Mouse (Mus musculus): ENCODE results near the gene AF067061. TPM values are rescaled to one million over a fixed set of nuclear protein-coding genes. Genes with fewer than 3 reads are reported as not detected.
"Not testable (repeated sequence)": the region's sequence is repeated elsewhere in the genome, so short reads cannot be mapped to it uniquely, and the experiment has no call there.

AF067061 gene
- polyA plus RNA-seq, 1 experiment from 2014 or later = not detected

DNA sequence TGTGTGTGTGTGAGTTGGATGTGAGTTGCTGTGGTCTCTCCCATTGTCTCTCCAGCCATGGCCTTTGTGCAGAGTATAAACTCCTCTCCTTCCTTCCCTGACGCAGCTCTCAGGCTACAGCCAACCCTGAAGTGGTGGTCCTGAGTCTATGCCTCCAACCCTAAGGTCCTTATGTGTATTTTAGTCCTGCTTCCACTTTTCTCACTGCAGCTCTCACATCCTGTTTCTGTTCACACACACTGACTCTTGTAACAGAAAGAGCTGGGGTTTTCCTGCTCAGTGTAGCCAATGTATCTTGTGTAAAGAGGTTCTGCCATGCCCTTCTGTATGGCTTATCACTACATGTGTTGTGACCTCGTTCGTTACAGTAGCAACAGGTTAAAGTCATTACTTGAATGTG lies 3.2 kb upstream of the AF067061 start:
- H3K4me3 ChIP-seq (ENCODE audit: low read depth, low read length); H3K36me3 ChIP-seq (replicated peaks; ENCODE audit: insufficient read depth, low read length); DNase-seq; H3K4me1 ChIP-seq (ENCODE audit: insufficient read depth); H3K9me3 ChIP-seq (ENCODE audit: low read length); H3K27me3 ChIP-seq (ENCODE audit: insufficient read depth, low read length); H3K9ac ChIP-seq (replicated peaks); ATAC-seq; H3K4me2 ChIP-seq (ENCODE audit: low read depth, low read length): not testable (repeated sequence)
- 33% methylated on average over 3 of the region's 3 CpGs for WGBS (ENCODE audit: insufficient replicate concordance)
- peak overlapping the region; percentile 34; the same call in 1 of the 2 replicates for H3K27ac ChIP-seq (ENCODE audit: low read depth)

DNA sequence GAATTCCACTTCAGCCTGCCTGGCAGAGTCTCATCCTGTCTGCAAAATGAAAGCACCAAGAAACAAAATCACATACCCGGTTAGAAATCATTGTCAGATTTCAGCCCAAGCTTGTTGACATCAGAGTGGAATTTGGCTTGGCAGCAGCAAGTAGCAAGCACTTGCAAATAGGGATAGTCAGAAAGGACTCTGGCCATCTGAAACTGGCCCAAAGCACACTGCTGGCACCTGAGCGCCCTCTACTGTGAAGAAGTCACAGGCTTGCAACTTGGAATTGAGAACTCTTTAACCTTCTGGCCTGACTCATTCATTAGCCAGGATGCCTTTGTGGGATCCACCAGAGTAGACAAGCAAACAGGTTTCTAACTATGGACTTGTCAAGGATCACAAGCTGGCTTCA lies 14.9 kb downstream of the AF067061 start:
- H3K4me2 ChIP-seq (ENCODE audit: low read depth, low read length); H3K36me3 ChIP-seq (replicated peaks; ENCODE audit: insufficient read depth, low read length); DNase-seq; H3K27ac ChIP-seq (ENCODE audit: low read depth); H3K9me3 ChIP-seq (ENCODE audit: low read length); H3K4me3 ChIP-seq (ENCODE audit: low read depth, low read length); H3K27me3 ChIP-seq (ENCODE audit: insufficient read depth, low read length); H3K9ac ChIP-seq (replicated peaks); ATAC-seq; H3K4me1 ChIP-seq (ENCODE audit: insufficient read depth): not testable (repeated sequence)
- 33% methylated on average over 2 of the region's 2 CpGs for WGBS (ENCODE audit: insufficient replicate concordance)
- TF ChIP-seq CTCF (IDR thresholded peaks at IDR 0.05; ENCODE audit: low read depth) = peak; percentile 30

GRCm38 (mm10) chr13:120278784-120279183 lies 15.9 kb downstream of the AF067061 start:
- Histone ChIP-seq H3K4me2 (ENCODE audit: low read depth, low read length) (no peak overlapping the region), H3K27me3 (ENCODE audit: insufficient read depth, low read length) (no peaks in the 10 kb centered on the region), H3K4me3 (ENCODE audit: low read depth, low read length) (no peak overlapping the region), H3K9me3 (ENCODE audit: low read length) (no peaks in the 10 kb centered on the region), H3K36me3 (replicated peaks; ENCODE audit: insufficient read depth, low read length) (no peaks in the 10 kb centered on the region), H3K9ac (replicated peaks) (no peak overlapping the region), H3K4me1 (ENCODE audit: insufficient read depth) (no peaks in the 10 kb centered on the region), H3K27ac (ENCODE audit: low read depth) (no peak overlapping the region)
- ATAC-seq (no peak), DNase-seq (no peak)
- WGBS (ENCODE audit: insufficient replicate concordance) = 82% methylated on average over 9 of the region's 9 CpGs
- TF ChIP-seq EP300 (IDR thresholded peaks at IDR 0.05; ENCODE audit: low read depth) (no peak), CTCF (IDR thresholded peaks at IDR 0.05; ENCODE audit: low read depth) (peak; percentile 31; the same call in 1 of the 2 replicates)

- ATAC-seq (peak; percentile 15; the same call in 1 of the 2 replicates), DNase-seq (no peak)
- H3K36me3 ChIP-seq (replicated peaks; ENCODE audit: insufficient read depth, low read length) = no peaks in the 10 kb centered on the region
- H3K4me3 ChIP-seq (ENCODE audit: low read depth, low read length) = no peak overlapping the region
- H3K4me2 ChIP-seq (ENCODE audit: low read depth, low read length) = no peak overlapping the region
- H3K9ac ChIP-seq (replicated peaks) = no peak overlapping the region
- peak overlapping the region; percentile 62; the same call in 1 of the 2 replicates for H3K27ac ChIP-seq (ENCODE audit: low read depth)
- no peaks in the 10 kb centered on the region for H3K27me3 ChIP-seq (ENCODE audit: insufficient read depth, low read length)
- TF ChIP-seq EP300 (IDR thresholded peaks at IDR 0.05; ENCODE audit: low read depth) (no peak), CTCF (IDR thresholded peaks at IDR 0.05; ENCODE audit: low read depth) (no peak)
- WGBS (ENCODE audit: insufficient replicate concordance) = 24% methylated on average over 1 of the region's 1 CpGs
- no peaks in the 10 kb centered on the region for H3K9me3 ChIP-seq (ENCODE audit: low read length)
- no peaks in the 10 kb centered on the region for H3K4me1 ChIP-seq (ENCODE audit: insufficient read depth)
Measured at GRCm38 (mm10) chr13:120299324-120299894, 36.5 kb downstream of the AF067061 start.

DNA sequence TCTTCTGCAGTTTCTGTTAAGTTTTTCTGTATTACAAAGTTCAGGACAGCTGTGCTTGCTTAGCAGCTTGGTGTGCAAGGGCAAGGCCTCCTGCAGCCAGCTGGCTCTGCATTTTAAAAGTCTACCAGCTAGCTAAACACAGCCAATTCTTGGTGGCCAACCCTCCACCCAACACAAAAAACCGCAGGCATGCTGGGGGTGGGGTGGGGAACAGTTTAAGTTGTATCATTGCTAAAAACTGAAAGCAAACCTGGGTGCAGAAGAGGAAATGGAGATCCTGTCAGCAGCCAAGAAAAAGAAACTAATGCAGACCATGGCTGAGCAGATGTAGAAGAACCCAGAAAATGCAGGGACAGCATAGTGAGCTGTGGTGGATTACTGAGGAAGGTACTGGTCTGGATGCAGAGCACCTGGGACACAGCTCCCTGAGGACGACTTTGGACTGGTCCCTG lies 37.1 kb downstream of the AF067061 start, which contains the start of gene BC147527:
TSS of gene BC147527 (plus strand) at position 402 of the 452 bp plus-strand sequence.
- Histone ChIP-seq H3K36me3 (replicated peaks; ENCODE audit: insufficient read depth, low read length) (no peaks in the 10 kb centered on the region), H3K4me1 (ENCODE audit: insufficient read depth) (no peaks in the 10 kb centered on the region), H3K4me2 (ENCODE audit: low read depth, low read length) (no peak within 1 kb of the TSS), H3K9me3 (ENCODE audit: low read length) (no peaks in the 10 kb centered on the region), H3K9ac (replicated peaks) (no peak within 1 kb of the TSS), H3K27me3 (ENCODE audit: insufficient read depth, low read length) (no peaks in the 10 kb centered on the region), H3K4me3 (ENCODE audit: low read depth, low read length) (no peak within 1 kb of the TSS), H3K27ac (ENCODE audit: low read depth) (peak within 1 kb of the TSS; percentile 62)
- DNase-seq = peak; percentile 42
- 25% methylated on average over 2 of the region's 2 CpGs for WGBS (ENCODE audit: insufficient replicate concordance)
- TF ChIP-seq CTCF (IDR thresholded peaks at IDR 0.05; ENCODE audit: low read depth) (no peak), EP300 (IDR thresholded peaks at IDR 0.05; ENCODE audit: low read depth) (no peak)
- ATAC-seq = peak; percentile 61; the same call in 1 of the 2 replicates

- Histone ChIP-seq H3K27me3 (ENCODE audit: insufficient read depth, low read length) (no peaks in the 10 kb centered on the region), H3K9ac (replicated peaks) (no peak overlapping the region), H3K4me1 (ENCODE audit: insufficient read depth) (no peaks in the 10 kb centered on the region), H3K4me2 (ENCODE audit: low read depth, low read length) (no peak overlapping the region), H3K36me3 (replicated peaks; ENCODE audit: insufficient read depth, low read length) (no peaks in the 10 kb centered on the region), H3K27ac (ENCODE audit: low read depth) (no peak overlapping the region), H3K4me3 (ENCODE audit: low read depth, low read length) (no peak overlapping the region), H3K9me3 (ENCODE audit: low read length) (no peaks in the 10 kb centered on the region)
- TF ChIP-seq CTCF (IDR thresholded peaks at IDR 0.05; ENCODE audit: low read depth) = no peak
- no peak for TF ChIP-seq EP300 (IDR thresholded peaks at IDR 0.05; ENCODE audit: low read depth)
- ATAC-seq (no peak), DNase-seq (no peak)
- WGBS (ENCODE audit: insufficient replicate concordance) = 67% methylated on average over 4 of the region's 4 CpGs
Measured at GRCm38 (mm10) chr13:120300853-120301252, 37.9 kb downstream of the AF067061 start.

Data from liver, postnatal 0 days (tissue).